Comparison of ENCODE assay signal across 9 mouse cellular contexts in the genomic region with DNA sequence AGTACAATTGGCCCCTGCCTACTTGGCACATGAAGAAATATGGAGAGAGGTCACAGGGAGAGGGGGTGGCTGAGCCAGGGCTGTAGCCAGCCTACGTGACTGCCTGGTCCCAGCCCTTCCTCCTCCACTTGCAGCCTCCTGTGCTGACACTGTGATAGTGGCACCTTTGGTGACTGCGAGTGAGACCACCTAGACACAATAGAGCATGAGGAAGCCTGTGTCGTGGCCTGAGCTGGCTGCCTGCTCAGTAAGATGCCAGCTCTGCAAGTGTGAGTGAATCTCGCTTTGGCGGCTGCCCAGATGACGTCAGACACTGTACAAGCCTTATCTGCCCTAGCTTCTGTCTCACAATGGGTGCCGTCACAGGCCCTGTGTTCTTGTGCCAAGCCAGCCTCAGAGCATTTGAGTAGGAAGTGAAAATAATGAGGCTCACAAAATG. TPM values are rescaled to one million over a fixed set of nuclear protein-coding genes. Genes with fewer than 3 reads are reported as not detected.
DNase-seq lines count a peak whose midpoint lies in the region; ATAC-seq and TF ChIP-seq lines count a peak whose summit lies in the region.
"Had no signal": no experiment of that assay in that cellular context is flagged by ENCODE, and none has a peak within 500 bp of the region (broad histone marks: within the 10 kb centered on the region; RNA-seq: fewer than 3 reads in every experiment).

No protein-coding gene starts in this region.

- no peak overlapping the region for H3K27ac ChIP-seq in kidney, embryonic 14.5 days (ENCODE audit: low read depth, low read length)
- H3K27ac ChIP-seq in kidney, embryonic 16.5 days (ENCODE audit: low read length): no peak overlapping the region; the same call in 1 of the 2 replicates
- peak overlapping the region; percentile 23; the same call in 1 of the 2 replicates for H3K27ac ChIP-seq in neural tube, embryonic 15.5 days (replicated peaks)
- no peak overlapping the region for H3K27ac ChIP-seq in thymus, adult 2 months (ENCODE audit: control insufficient read depth, insufficient read depth, low read length)
- H3K27ac ChIP-seq: limb, embryonic 12.5 days had no signal

- no peaks in the 10 kb centered on the region for H3K27me3 ChIP-seq in kidney, embryonic 14.5 days (ENCODE audit: control insufficient read depth, insufficient read depth, low read length)
- H3K27me3 ChIP-seq in kidney, embryonic 16.5 days (ENCODE audit: insufficient read depth, low read length): no peaks in the 10 kb centered on the region
- H3K27me3 ChIP-seq in neural tube, embryonic 15.5 days (replicated peaks): no peaks in the 10 kb centered on the region
- H3K27me3 ChIP-seq in thymus, adult 2 months (ENCODE audit: control insufficient read depth, insufficient read depth, low read length): no peaks in the 10 kb centered on the region
- H3K27me3 ChIP-seq: limb, embryonic 12.5 days had no signal

- H3K36me3 ChIP-seq in kidney, embryonic 14.5 days (ENCODE audit: control insufficient read depth, insufficient read depth, low read length): no peaks in the 10 kb centered on the region
- H3K36me3 ChIP-seq in kidney, embryonic 16.5 days (ENCODE audit: insufficient read depth, low read length): no peaks in the 10 kb centered on the region
- no peaks in the 10 kb centered on the region for H3K36me3 ChIP-seq in neural tube, embryonic 15.5 days
- H3K36me3 ChIP-seq in thymus, adult 2 months (ENCODE audit: control insufficient read depth, insufficient read depth, low read length): no peaks in the 10 kb centered on the region
- H3K36me3 ChIP-seq: limb, embryonic 12.5 days had no signal

- no peak overlapping the region for H3K4me2 ChIP-seq in kidney, embryonic 14.5 days (replicated peaks; ENCODE audit: low read depth, low read length)
- no peak overlapping the region for H3K4me2 ChIP-seq in kidney, embryonic 16.5 days (replicated peaks; ENCODE audit: low read depth, low read length)
- no peak overlapping the region for H3K4me2 ChIP-seq in neural tube, embryonic 15.5 days
- H3K4me2 ChIP-seq: limb, embryonic 12.5 days had no signal

- 74% methylated on average over 7 of the region's 7 CpGs for WGBS in kidney, embryonic 14.5 days
- WGBS in kidney, embryonic 16.5 days: 73% methylated on average over 7 of the region's 7 CpGs
- 65% methylated on average over 7 of the region's 7 CpGs for WGBS in neural tube, embryonic 15.5 days
- 86% methylated on average over 7 of the region's 7 CpGs for WGBS in thymus, adult 2 months

- H3K9ac ChIP-seq in kidney, embryonic 14.5 days (ENCODE audit: low read depth, low read length): no peak overlapping the region
- no peak overlapping the region for H3K9ac ChIP-seq in kidney, embryonic 16.5 days (replicated peaks; ENCODE audit: low read length)
- H3K9ac ChIP-seq in neural tube, embryonic 15.5 days (replicated peaks): no peak overlapping the region
- H3K9ac ChIP-seq: limb, embryonic 12.5 days had no signal

- peak; percentile 76 for DNase-seq in kidney, adult 11 months
- DNase-seq in cerebellum, postnatal 14 days: peak; percentile 80 to 90
- peak; percentile 99 for DNase-seq in heart, adult 11 months
- DNase-seq in liver: peak; percentile 62
- DNase-seq in thymus, adult 2 months: no peak

- ATAC-seq in kidney, embryonic 14.5 days (ENCODE audit: low FRiP score, low TSS enrichment): no peak
- ATAC-seq in kidney, embryonic 16.5 days (ENCODE audit: low FRiP score, low TSS enrichment): peak; percentile 69
- peak; percentile 81 for ATAC-seq in neural tube, embryonic 15.5 days (ENCODE audit: low FRiP score)

- H3K4me3 ChIP-seq in kidney, embryonic 14.5 days (ENCODE audit: low read length): no peak overlapping the region
- H3K4me3 ChIP-seq in kidney, embryonic 16.5 days (ENCODE audit: low read length): no peak overlapping the region
- H3K4me3 ChIP-seq in neural tube, embryonic 15.5 days (replicated peaks): no peak overlapping the region
- no peak overlapping the region for H3K4me3 ChIP-seq in thymus, adult 2 months (ENCODE audit: control insufficient read depth, insufficient read depth, low read length)
- H3K4me3 ChIP-seq: limb, embryonic 12.5 days had no signal

- no peak for TF ChIP-seq CTCF in thymus, adult 2 months (IDR thresholded peaks at IDR 0.05; ENCODE audit: borderline replicate concordance, control insufficient read depth, extremely low read depth, insufficient read depth, low read length, poor library complexity)

- no peaks in the 10 kb centered on the region for H3K9me3 ChIP-seq in kidney, embryonic 14.5 days (ENCODE audit: control insufficient read depth, low read length)
- no peaks in the 10 kb centered on the region for H3K9me3 ChIP-seq in kidney, embryonic 16.5 days (ENCODE audit: low read length)
- H3K9me3 ChIP-seq in neural tube, embryonic 15.5 days (replicated peaks): no peaks in the 10 kb centered on the region
- H3K9me3 ChIP-seq: limb, embryonic 12.5 days had no signal

- H3K4me1 ChIP-seq in kidney, embryonic 14.5 days (ENCODE audit: control insufficient read depth, insufficient read depth, low read length): no peaks in the 10 kb centered on the region
- no peaks in the 10 kb centered on the region for H3K4me1 ChIP-seq in kidney, embryonic 16.5 days (ENCODE audit: insufficient read depth, low read length)
- peaks cover 3% of the 10 kb centered on the region; the same call in 1 of the 2 replicates for H3K4me1 ChIP-seq in neural tube, embryonic 15.5 days
- no peaks in the 10 kb centered on the region for H3K4me1 ChIP-seq in thymus, adult 2 months (replicated peaks; ENCODE audit: control insufficient read depth, insufficient read depth, low read length)
- H3K4me1 ChIP-seq: limb, embryonic 12.5 days had no signal

- TF ChIP-seq POLR2A in thymus, adult 2 months (IDR thresholded peaks at IDR 0.05; ENCODE audit: control insufficient read depth, extremely low read depth, insufficient read depth, low read length, poor library complexity): no peak

RNA-seq across cellular contexts. Expression of a gene that starts 18.5 kb away (rescaled TPM):
- polyA plus RNA-seq in kidney, embryonic 14.5 days (2014; fragmentation: Nextera tagmentation; extraction: Ambion mirVana): 1.5 and 2.3 TPM in 2 replicates
- 5.0 and 5.4 TPM in 2 replicates for polyA plus RNA-seq in kidney, embryonic 16.5 days (2015; fragmentation: Nextera tagmentation; extraction: Ambion mirVana)
- polyA plus RNA-seq in neural tube, embryonic 15.5 days (2015; fragmentation: Nextera tagmentation; extraction: Ambion mirVana): 7.1 and 8.4 TPM in 2 replicates
- 5.0 and 5.2 TPM in 2 replicates for polyA plus RNA-seq in thymus, adult 2 months (2012; rRNA removed)

RNA-seq across cellular contexts. Expression of a gene that starts 22.8 kb away (rescaled TPM):
- 1.1 and 1.4 TPM in 2 replicates for polyA plus RNA-seq in kidney, embryonic 14.5 days (2014; fragmentation: Nextera tagmentation; extraction: Ambion mirVana)
- polyA plus RNA-seq in kidney, embryonic 16.5 days (2015; fragmentation: Nextera tagmentation; extraction: Ambion mirVana): 0.94 and 1.2 TPM in 2 replicates
- polyA plus RNA-seq in neural tube, embryonic 15.5 days (2015; fragmentation: Nextera tagmentation; extraction: Ambion mirVana): 2.3 TPM in 2 replicates
- 3.4 and 4.2 TPM in 2 replicates for polyA plus RNA-seq in thymus, adult 2 months (2012; rRNA removed)

RNA-seq across cellular contexts. Expression of a gene that starts 47.0 kb away (rescaled TPM):
- polyA plus RNA-seq in kidney, embryonic 14.5 days (2014; fragmentation: Nextera tagmentation; extraction: Ambion mirVana): 1.4 and 1.7 TPM in 2 replicates
- polyA plus RNA-seq in kidney, embryonic 16.5 days (2015; fragmentation: Nextera tagmentation; extraction: Ambion mirVana): 1.2 and 1.7 TPM in 2 replicates
- 1.6 and 1.8 TPM in 2 replicates for polyA plus RNA-seq in neural tube, embryonic 15.5 days (2015; fragmentation: Nextera tagmentation; extraction: Ambion mirVana)
- 1.3 and 1.6 TPM in 2 replicates for polyA plus RNA-seq in thymus, adult 2 months (2012; rRNA removed)

RNA-seq across cellular contexts. Expression of a gene that starts 54.8 kb away (rescaled TPM):
- polyA plus RNA-seq in kidney, embryonic 14.5 days (2014; fragmentation: Nextera tagmentation; extraction: Ambion mirVana): 139 and 148 TPM in 2 replicates
- polyA plus RNA-seq in kidney, embryonic 16.5 days (2015; fragmentation: Nextera tagmentation; extraction: Ambion mirVana): 114 and 119 TPM in 2 replicates
- polyA plus RNA-seq in neural tube, embryonic 15.5 days (2015; fragmentation: Nextera tagmentation; extraction: Ambion mirVana): 146 and 156 TPM in 2 replicates
- polyA plus RNA-seq in thymus, adult 2 months (2012; rRNA removed): 52.9 and 53.2 TPM in 2 replicates

RNA-seq across cellular contexts. Expression of a gene that starts 55.1 kb away (rescaled TPM):
- 1,034 and 1,450 TPM in 2 replicates for polyA plus RNA-seq in kidney, embryonic 14.5 days (2014; fragmentation: Nextera tagmentation; extraction: Ambion mirVana)
- polyA plus RNA-seq in kidney, embryonic 16.5 days (2015; fragmentation: Nextera tagmentation; extraction: Ambion mirVana): 768 and 780 TPM in 2 replicates
- 636 TPM in 2 replicates for polyA plus RNA-seq in neural tube, embryonic 15.5 days (2015; fragmentation: Nextera tagmentation; extraction: Ambion mirVana)
- 207 and 221 TPM in 2 replicates for polyA plus RNA-seq in thymus, adult 2 months (2012; rRNA removed)
